Mouse (Mus musculus): ENCODE results near the gene Nav2. TPM values are rescaled to one million over a fixed set of nuclear protein-coding genes. Genes with fewer than 3 reads are reported as not detected.

The Nav2 gene
- total and polyA plus RNA-seq, 3 experiments, result under 0.01 TPM; not detected in 2

DNA sequence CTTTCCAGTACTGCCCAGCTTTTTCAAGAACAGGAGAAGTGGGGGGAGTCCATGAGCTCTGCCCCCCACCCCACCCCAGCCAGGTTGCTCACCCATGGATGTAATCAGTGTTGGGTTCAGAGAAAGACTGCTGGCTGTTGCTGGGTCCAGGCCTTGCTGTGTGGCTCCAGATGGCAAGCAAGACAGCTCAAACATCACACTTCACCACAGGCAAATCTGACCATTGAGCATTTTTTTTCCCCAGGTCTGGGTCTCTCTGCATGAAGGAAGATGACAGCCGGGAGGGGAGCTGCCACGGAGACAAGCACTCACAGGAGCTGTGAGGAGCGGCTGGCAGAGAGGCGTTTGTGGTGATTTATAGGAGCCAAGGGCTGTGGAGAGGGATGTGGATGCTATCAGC, 55.0 kb downstream of the Nav2 start:
- DNase-seq (ENCODE audit: extremely low read depth), result no peak
- dilution Hi-C loops (cut with MboI; ENCODE audit: extremely low pct_ligation_motif_present, extremely low pct_unique_long_range_greater_than_20kb, low sequenced_read_pairs), result no loop called here

GRCm38 (mm10) chr7:48965796-48966512, 57.4 kb downstream of the Nav2 start:
- H3K9ac ChIP-seq (ENCODE audit: insufficient read depth, low read depth), result no peak overlapping the region
- no peaks in the 10 kb centered on the region for H3K9me3 ChIP-seq (replicated peaks; ENCODE audit: low read length)
- DNase-seq (ENCODE audit: extremely low read depth), result no peak
- dilution Hi-C loops (cut with MboI; ENCODE audit: extremely low pct_ligation_motif_present, extremely low pct_unique_long_range_greater_than_20kb, low sequenced_read_pairs) (no loop called here), in situ Hi-C loops (cut with MboI; ENCODE audit: low pct_ligation_motif_present, low pct_unique_long_range_greater_than_20kb, low sequenced_read_pairs) (loop anchor here (25.0 kb wide), 1 partner anchor 146 kb away; no protein-coding TSS in a partner anchor)
- no peak overlapping the region for H3K4me3 ChIP-seq (replicated peaks in 1 of 3; ENCODE audit: low read depth in 2 of 3, low read length in 2 of 3, poor library complexity in 1 of 3)
- H3K27ac ChIP-seq (ENCODE audit: insufficient read depth, low read depth), result no peak overlapping the region
- H3K27me3 ChIP-seq (replicated peaks), result peaks cover 96% of the 10 kb centered on the region
- H3K36me3 ChIP-seq (replicated peaks in 1 of 2; ENCODE audit: control insufficient read depth in 1 of 2, insufficient read depth in 1 of 2, low read length in 1 of 2), result no peaks in the 10 kb centered on the region
- no peak overlapping the region for H3K4me2 ChIP-seq (ENCODE audit: insufficient read depth, low read depth, poor library complexity, severe bottlenecking)
- H3K79me2 ChIP-seq (replicated peaks; ENCODE audit: control insufficient read depth, extremely low read depth, insufficient read depth, poor library complexity, severe bottlenecking), result no peaks in the 10 kb centered on the region
- H3K4me1 ChIP-seq (ENCODE audit: control insufficient read depth in 1 of 2, insufficient read depth in 2 of 2), result no peaks in the 10 kb centered on the region
- TF ChIP-seq IRF4 (IDR thresholded peaks at IDR 0.05; ENCODE audit: low read depth, low read length) (no peak), RCOR1 (conservative IDR thresholded peaks at IDR 0.05; ENCODE audit: low read depth, low read length) (no peak), ZC3H11A (IDR thresholded peaks at IDR 0.05; ENCODE audit: low read depth, low read length) (no peak), UBTF (IDR thresholded peaks at IDR 0.05; ENCODE audit: low read depth, low read length) (no peak), JUND (conservative IDR thresholded peaks at IDR 0.05; ENCODE audit: low read depth, low read length) (no peak), MYC (IDR thresholded peaks at IDR 0.05; ENCODE audit: low read depth, low read length) (no peak), MAX (IDR thresholded peaks at IDR 0.05; ENCODE audit: low read length) (no peak), MAZ (IDR thresholded peaks at IDR 0.05; ENCODE audit: low read depth, low read length) (no peak), KAT2A (IDR thresholded peaks at IDR 0.05; ENCODE audit: insufficient replicate concordance, low read length) (no peak), TCF12 (IDR thresholded peaks at IDR 0.05; ENCODE audit: low read depth, low read length) (no peak), TBP (conservative IDR thresholded peaks at IDR 0.05; ENCODE audit: low read depth, low read length) (no peak), RAD21 (IDR thresholded peaks at IDR 0.05; ENCODE audit: low read depth, low read length) (no peak), MAFK (IDR thresholded peaks at IDR 0.05; ENCODE audit: insufficient replicate concordance, low read length) (no peak)

More for the DNA sequence above, 55.0 kb downstream of the Nav2 start:
- Histone ChIP-seq H3K36me3 (replicated peaks in 1 of 2; ENCODE audit: control insufficient read depth in 1 of 2, insufficient read depth in 1 of 2, low read length in 1 of 2) (no peaks in the 10 kb centered on the region), H3K9me3 (replicated peaks; ENCODE audit: low read length) (no peaks in the 10 kb centered on the region), H3K9ac (ENCODE audit: insufficient read depth, low read depth) (no peak overlapping the region), H3K27ac (ENCODE audit: insufficient read depth, low read depth) (no peak overlapping the region), H3K4me3 (replicated peaks in 1 of 3; ENCODE audit: low read depth in 2 of 3, low read length in 2 of 3, poor library complexity in 1 of 3) (no peak overlapping the region), H3K79me2 (replicated peaks; ENCODE audit: control insufficient read depth, extremely low read depth, insufficient read depth, poor library complexity, severe bottlenecking) (no peaks in the 10 kb centered on the region), H3K4me2 (ENCODE audit: insufficient read depth, low read depth, poor library complexity, severe bottlenecking) (no peak overlapping the region), H3K27me3 (replicated peaks) (peaks cover 94% of the 10 kb centered on the region), H3K4me1 (ENCODE audit: control insufficient read depth in 1 of 2, insufficient read depth in 2 of 2) (no peaks in the 10 kb centered on the region)
- TF ChIP-seq POLR2AphosphoS2 (IDR thresholded peaks at IDR 0.05; ENCODE audit: low read depth, low read length) (no peak), KAT2A (IDR thresholded peaks at IDR 0.05; ENCODE audit: insufficient replicate concordance, low read length) (no peak), RAD21 (IDR thresholded peaks at IDR 0.05; ENCODE audit: low read depth, low read length) (no peak), BHLHE40 (IDR thresholded peaks at IDR 0.05; ENCODE audit: low read depth, low read length) (no peak), USF1 (IDR thresholded peaks at IDR 0.05; ENCODE audit: low read depth, low read length) (no peak), JUND (conservative IDR thresholded peaks at IDR 0.05; ENCODE audit: low read depth, low read length) (no peak), ELF1 (IDR thresholded peaks at IDR 0.05; ENCODE audit: low read depth, low read length) (no peak), ZNF384 (IDR thresholded peaks at IDR 0.05; ENCODE audit: low read depth, low read length) (no peak), UBTF (IDR thresholded peaks at IDR 0.05; ENCODE audit: low read depth, low read length) (no peak), ZKSCAN1 (IDR thresholded peaks at IDR 0.05; ENCODE audit: borderline replicate concordance, low read depth, low read length) (no peak), MAFK (IDR thresholded peaks at IDR 0.05; ENCODE audit: insufficient replicate concordance, low read length) (no peak), MAZ (IDR thresholded peaks at IDR 0.05; ENCODE audit: low read depth, low read length) (no peak), GABPA (IDR thresholded peaks at IDR 0.05; ENCODE audit: insufficient replicate concordance, low read depth, low read length) (no peak), ZMIZ1 (IDR thresholded peaks at IDR 0.05; ENCODE audit: low read depth, low read length) (no peak)
- in situ Hi-C loops (cut with MboI; ENCODE audit: low pct_ligation_motif_present, low pct_unique_long_range_greater_than_20kb, low sequenced_read_pairs), result loop anchor here (25.0 kb wide), 1 partner anchor 149 kb away; no protein-coding TSS in a partner anchor
